ENCODE assay signal across 8 mouse cellular contexts in the genomic region with DNA sequence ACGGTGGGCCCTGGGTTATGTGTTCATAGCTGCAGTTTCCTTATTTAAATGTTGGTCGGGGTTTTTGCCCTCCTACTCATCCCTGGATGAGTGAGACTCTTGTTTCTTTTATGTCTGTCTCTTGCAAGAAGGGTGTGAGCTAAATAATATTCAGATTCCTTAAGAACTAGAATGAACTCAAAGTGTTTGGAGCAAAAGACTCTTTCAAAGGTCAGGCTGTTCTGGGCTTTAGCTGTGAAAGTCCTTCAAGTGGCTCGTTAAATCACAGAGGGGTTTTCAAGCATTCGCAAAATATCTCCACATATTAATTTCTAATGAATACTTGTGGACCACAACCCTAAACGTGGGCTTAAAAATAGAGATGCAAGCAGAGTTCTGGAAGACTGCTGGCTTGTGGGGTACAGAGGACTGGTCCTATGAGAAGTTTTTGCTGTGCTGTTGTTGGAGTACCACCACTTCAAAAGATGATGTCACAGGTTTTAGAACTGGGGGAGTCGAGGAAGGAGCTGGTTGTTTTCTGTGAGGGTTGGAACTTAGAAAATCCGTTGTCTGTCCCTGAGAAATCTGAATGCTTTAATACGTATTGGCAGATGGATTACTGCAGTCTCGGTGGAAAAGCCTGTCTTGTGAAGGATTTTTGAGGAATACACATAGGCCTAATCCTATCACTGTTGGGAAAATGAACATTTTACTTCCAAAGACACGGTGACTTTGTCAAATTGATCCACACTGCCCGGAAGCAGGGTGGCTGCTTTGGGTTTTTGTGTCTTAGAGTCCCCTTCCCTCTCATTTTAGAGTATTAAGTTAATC. TPM values are rescaled to one million over a fixed set of nuclear protein-coding genes. Genes with fewer than 3 reads are reported as not detected.
DNase-seq lines count a peak whose midpoint lies in the region; ATAC-seq and TF ChIP-seq lines count a peak whose summit lies in the region.

No protein-coding gene starts in this region.

- H3K4me2 ChIP-seq in kidney, postnatal 0 days (ENCODE audit: low read length) = peak overlapping the region; percentile 92
- peak overlapping the region; percentile 97; the same call in 1 of the 2 replicates for H3K4me2 ChIP-seq in embryonic facial prominence, embryonic 11.5 days (ENCODE audit: low read depth, low read length)
- peak overlapping the region; percentile 96 for H3K4me2 ChIP-seq in hindbrain, embryonic 13.5 days
- peak overlapping the region; percentile 92 for H3K4me2 ChIP-seq in midbrain, embryonic 15.5 days

- peaks cover 15% of the 10 kb centered on the region for H3K4me1 ChIP-seq in kidney, postnatal 0 days (replicated peaks; ENCODE audit: insufficient read depth, low read length)
- peaks cover 2% of the 10 kb centered on the region; the same call in 1 of the 2 replicates for H3K4me1 ChIP-seq in embryonic facial prominence, embryonic 11.5 days (ENCODE audit: control insufficient read depth, insufficient read depth, low read length)
- H3K4me1 ChIP-seq in hindbrain, embryonic 13.5 days (replicated peaks) = peaks cover 26% of the 10 kb centered on the region
- peaks cover 17% of the 10 kb centered on the region for H3K4me1 ChIP-seq in midbrain, embryonic 15.5 days

- peak overlapping the region; percentile 68 for H3K4me3 ChIP-seq in kidney, postnatal 0 days (replicated peaks; ENCODE audit: low read depth, low read length)
- peak overlapping the region; percentile 61; the same call in 1 of the 2 replicates for H3K4me3 ChIP-seq in embryonic facial prominence, embryonic 11.5 days (ENCODE audit: low read depth, low read length)
- peak overlapping the region; percentile 65 for H3K4me3 ChIP-seq in hindbrain, embryonic 13.5 days
- peak overlapping the region; percentile 53 for H3K4me3 ChIP-seq in midbrain, embryonic 15.5 days

- H3K9me3 ChIP-seq in kidney, postnatal 0 days (replicated peaks; ENCODE audit: low read length) = no peaks in the 10 kb centered on the region
- H3K9me3 ChIP-seq in embryonic facial prominence, embryonic 11.5 days (replicated peaks; ENCODE audit: control insufficient read depth, low read length) = no peaks in the 10 kb centered on the region
- no peaks in the 10 kb centered on the region for H3K9me3 ChIP-seq in hindbrain, embryonic 13.5 days
- no peaks in the 10 kb centered on the region for H3K9me3 ChIP-seq in midbrain, embryonic 15.5 days

- DNase-seq in kidney, postnatal 0 days (ENCODE audit: low spot score) = no peak
- DNase-seq in kidney, postnatal 4 days = no peak
- no peak for DNase-seq in embryonic facial prominence, embryonic 11.5 days (ENCODE audit: low spot score)
- DNase-seq in left cerebral cortex, postnatal 25 days (ENCODE audit: low spot score in 2 of 2) = no peak
- no peak for DNase-seq in spleen, adult 18-20 months
- DNase-seq in frontal cortex, postnatal 10 days (ENCODE audit: low spot score in 2 of 2) = no peak

- no peak for ATAC-seq in kidney, postnatal 0 days (replicated peaks; ENCODE audit: low FRiP score, low read depth)
- ATAC-seq in embryonic facial prominence, embryonic 11.5 days (replicated peaks; ENCODE audit: insufficient number of reproducible peaks, low FRiP score, low TSS enrichment, low read depth) = no peak
- ATAC-seq in hindbrain, embryonic 13.5 days (ENCODE audit: low FRiP score) = no peak
- no peak for ATAC-seq in midbrain, embryonic 15.5 days (replicated peaks)

- TF ChIP-seq CTCF in kidney, postnatal 0 days (IDR thresholded peaks at IDR 0.05; ENCODE audit: low read depth) = no peak

- H3K27ac ChIP-seq in kidney, postnatal 0 days = peak overlapping the region; percentile 99
- no peak overlapping the region for H3K27ac ChIP-seq in embryonic facial prominence, embryonic 11.5 days (replicated peaks; ENCODE audit: low read depth, low read length)
- peak overlapping the region; percentile 98; the same call in 1 of the 2 replicates for H3K27ac ChIP-seq in hindbrain, embryonic 13.5 days
- H3K27ac ChIP-seq in midbrain, embryonic 15.5 days = peak overlapping the region; percentile 12; the same call in 1 of the 2 replicates

- 52% methylated on average over 11 of the region's 11 CpGs for WGBS in kidney, postnatal 0 days
- WGBS in embryonic facial prominence, embryonic 11.5 days = 28% methylated on average over 11 of the region's 11 CpGs
- WGBS in hindbrain, embryonic 13.5 days = 38% methylated on average over 11 of the region's 11 CpGs
- WGBS in midbrain, embryonic 15.5 days = 22% methylated on average over 11 of the region's 11 CpGs

- H3K36me3 ChIP-seq in kidney, postnatal 0 days (ENCODE audit: insufficient read depth, low read length) = no peaks in the 10 kb centered on the region
- no peaks in the 10 kb centered on the region for H3K36me3 ChIP-seq in embryonic facial prominence, embryonic 11.5 days (replicated peaks; ENCODE audit: control insufficient read depth, insufficient read depth, low read depth, low read length)
- no peaks in the 10 kb centered on the region for H3K36me3 ChIP-seq in hindbrain, embryonic 13.5 days
- H3K36me3 ChIP-seq in midbrain, embryonic 15.5 days (replicated peaks) = no peaks in the 10 kb centered on the region

- intact Hi-C loops in left cerebral cortex, postnatal 25 days (cut with DNase I) = loop anchor here (5.0 kb wide), 1 partner anchor 227 kb away; no protein-coding TSS in a partner anchor

- H3K9ac ChIP-seq in kidney, postnatal 0 days (ENCODE audit: low read depth, low read length) = 0 out of 2 replicates have a peak overlapping the region, but pooled peaks have one; percentile 85
- no peak overlapping the region for H3K9ac ChIP-seq in embryonic facial prominence, embryonic 11.5 days (replicated peaks; ENCODE audit: low read length)
- peak overlapping the region; percentile 87 for H3K9ac ChIP-seq in hindbrain, embryonic 13.5 days
- H3K9ac ChIP-seq in midbrain, embryonic 15.5 days = peak overlapping the region; percentile 74

- H3K27me3 ChIP-seq in kidney, postnatal 0 days (ENCODE audit: insufficient read depth, low read length) = no peaks in the 10 kb centered on the region
- H3K27me3 ChIP-seq in embryonic facial prominence, embryonic 11.5 days (ENCODE audit: control insufficient read depth, insufficient read depth, low read length) = peaks cover 3% of the 10 kb centered on the region
- H3K27me3 ChIP-seq in hindbrain, embryonic 13.5 days = peaks cover 23% of the 10 kb centered on the region
- H3K27me3 ChIP-seq in midbrain, embryonic 15.5 days (replicated peaks) = peaks cover 15% of the 10 kb centered on the region; the same call in 1 of the 2 replicates

RNA-seq across cellular contexts. Expression of a gene that starts 1.7 kb away (rescaled TPM):
- 0.74 and 0.80 TPM in 2 replicates for polyA plus RNA-seq in kidney, postnatal 0 days (2015; fragmentation: Nextera tagmentation; extraction: Ambion mirVana)
- 0.25 and 0.56 TPM in 2 replicates for polyA plus RNA-seq in embryonic facial prominence, embryonic 11.5 days (2014; fragmentation: Nextera tagmentation; extraction: Ambion mirVana)
- polyA plus RNA-seq in hindbrain, embryonic 13.5 days (2015; fragmentation: Nextera tagmentation; extraction: Ambion mirVana) = 0.22 and 0.32 TPM in 2 replicates
- polyA plus RNA-seq in midbrain, embryonic 15.5 days (2015; fragmentation: Nextera tagmentation; extraction: Ambion mirVana) = 0.47 and 0.57 TPM in 2 replicates
- 10 to 100 TPM; 27.9 to 32.5 TPM for total RNA-seq in left cerebral cortex, postnatal 25 days (2021)

RNA-seq across cellular contexts. Expression of a gene that starts 2.1 kb away (rescaled TPM):
- not detected in 2 replicates for polyA plus RNA-seq in kidney, postnatal 0 days (2015; fragmentation: Nextera tagmentation; extraction: Ambion mirVana)
- not detected in 2 replicates for polyA plus RNA-seq in embryonic facial prominence, embryonic 11.5 days (2014; fragmentation: Nextera tagmentation; extraction: Ambion mirVana)
- not detected in 2 replicates for polyA plus RNA-seq in hindbrain, embryonic 13.5 days (2015; fragmentation: Nextera tagmentation; extraction: Ambion mirVana)
- polyA plus RNA-seq in midbrain, embryonic 15.5 days (2015; fragmentation: Nextera tagmentation; extraction: Ambion mirVana) = not detected in 2 replicates
- not detected for total RNA-seq in left cerebral cortex, postnatal 25 days (2021)

RNA-seq across cellular contexts. Expression of a gene that starts 58.2 kb away (rescaled TPM):
- polyA plus RNA-seq in kidney, postnatal 0 days (2015; fragmentation: Nextera tagmentation; extraction: Ambion mirVana) = not detected in 2 replicates
- not detected in 2 replicates for polyA plus RNA-seq in embryonic facial prominence, embryonic 11.5 days (2014; fragmentation: Nextera tagmentation; extraction: Ambion mirVana)
- not detected in 2 replicates for polyA plus RNA-seq in hindbrain, embryonic 13.5 days (2015; fragmentation: Nextera tagmentation; extraction: Ambion mirVana)
- 0.11 and 0.22 TPM in 2 replicates for polyA plus RNA-seq in midbrain, embryonic 15.5 days (2015; fragmentation: Nextera tagmentation; extraction: Ambion mirVana)
- not detected for total RNA-seq in left cerebral cortex, postnatal 25 days (2021)
